Mouse (Mus musculus): Measurements from ENCODE around the gene Ephx1. TPM values are rescaled to one million over a fixed set of nuclear protein-coding genes. Genes with fewer than 3 reads are reported as not detected.

The Ephx1 gene
- polyA plus RNA-seq, 1 experiment from 2014 or later: 3.6 TPM

GRCm38 (mm10) chr1:181021488-181021865, 773 bp upstream of the Ephx1 start:
- no peaks in the 10 kb centered on the region for H3K9me3 ChIP-seq (ENCODE audit: low read depth, low read length)
- no peak for ATAC-seq (ENCODE audit: insufficient read depth)
- H3K4me1 ChIP-seq (ENCODE audit: insufficient read depth): no peaks in the 10 kb centered on the region
- no peak for TF ChIP-seq CTCF (IDR thresholded peaks at IDR 0.05; ENCODE audit: low read depth)
- no peaks in the 10 kb centered on the region for H3K27me3 ChIP-seq (ENCODE audit: insufficient read depth, low read length)
- no peaks in the 10 kb centered on the region for H3K36me3 ChIP-seq (ENCODE audit: insufficient read depth)
- 62% methylated on average over 7 of the region's 7 CpGs for WGBS
- H3K9ac ChIP-seq: no peak overlapping the region
- no peak overlapping the region for H3K27ac ChIP-seq (ENCODE audit: low read depth)
- H3K4me2 ChIP-seq: no peak overlapping the region
- no peak overlapping the region for H3K4me3 ChIP-seq (ENCODE audit: low read depth, low read length)
- no peak for DNase-seq

- Histone ChIP-seq H3K36me3 (ENCODE audit: insufficient read depth) (no peaks in the 10 kb centered on the region), H3K4me3 (ENCODE audit: low read depth, low read length) (no peak overlapping the region), H3K4me1 (ENCODE audit: insufficient read depth) (0 out of 2 replicates have a peak, but pooled peaks cover 4% of the 10 kb centered on the region), H3K27me3 (ENCODE audit: insufficient read depth, low read length) (no peaks in the 10 kb centered on the region), H3K9me3 (ENCODE audit: low read depth, low read length) (no peaks in the 10 kb centered on the region), H3K27ac (ENCODE audit: low read depth) (no peak overlapping the region), H3K9ac (no peak overlapping the region), H3K4me2 (no peak overlapping the region)
- TF ChIP-seq CTCF (IDR thresholded peaks at IDR 0.05; ENCODE audit: low read depth): no peak
- DNase-seq: no peak
- 67% methylated on average over 13 of the region's 13 CpGs for WGBS
- no peak for ATAC-seq (ENCODE audit: insufficient read depth)
Measured at GRCm38 (mm10) chr1:181017890-181018420, 2.7 kb downstream of the Ephx1 start.

- H3K27me3 ChIP-seq (ENCODE audit: insufficient read depth, low read length): no peaks in the 10 kb centered on the region
- H3K9me3 ChIP-seq (ENCODE audit: low read depth, low read length): no peaks in the 10 kb centered on the region
- peak; percentile 74 for DNase-seq
- no peak for TF ChIP-seq CTCF (IDR thresholded peaks at IDR 0.05; ENCODE audit: low read depth)
- no peak overlapping the region; the same call in 1 of the 2 replicates for H3K27ac ChIP-seq (ENCODE audit: low read depth)
- peak; percentile 81 for ATAC-seq (ENCODE audit: insufficient read depth)
- peak overlapping the region; percentile 41 for H3K4me3 ChIP-seq (ENCODE audit: low read depth, low read length)
- 0 out of 2 replicates have a peak, but pooled peaks cover 4% of the 10 kb centered on the region for H3K4me1 ChIP-seq (ENCODE audit: insufficient read depth)
- H3K9ac ChIP-seq: peak overlapping the region; percentile 29; the same call in 1 of the 2 replicates
- peak overlapping the region; percentile 91 for H3K4me2 ChIP-seq
- H3K36me3 ChIP-seq (ENCODE audit: insufficient read depth): no peaks in the 10 kb centered on the region
- under 1% methylated on average over 22 of the region's 22 CpGs for WGBS
Measured at GRCm38 (mm10) chr1:181017212-181017711, 3.4 kb downstream of the Ephx1 start.

DNA sequence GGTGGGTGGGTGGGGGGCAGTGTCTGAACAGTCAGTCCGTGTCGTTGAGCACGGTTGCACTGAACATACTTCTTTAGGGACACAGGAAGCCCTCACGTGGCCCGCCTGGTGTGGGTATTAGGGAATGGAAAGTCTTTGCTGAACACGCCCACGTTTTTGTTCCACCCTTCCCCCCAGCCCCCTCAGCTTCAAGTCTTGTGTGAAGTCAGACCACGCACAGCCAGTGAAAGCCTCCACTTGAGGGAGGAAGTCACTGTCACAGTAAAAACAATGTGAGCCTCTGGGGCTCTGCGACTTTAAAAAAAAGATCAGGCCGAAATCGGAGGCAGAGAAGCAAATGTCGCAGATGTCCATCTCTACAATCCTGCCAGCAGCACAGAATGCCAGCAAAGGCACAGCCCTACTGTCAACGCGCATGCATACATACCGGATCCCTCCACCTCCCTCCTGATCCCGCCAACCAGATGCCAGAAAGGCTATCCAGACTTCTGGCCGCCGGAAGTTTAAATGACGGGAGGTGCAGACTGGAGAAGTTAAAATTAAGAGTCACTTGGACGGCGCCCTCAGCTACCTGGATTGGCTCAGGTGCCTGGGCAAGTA, 4.1 kb downstream of the Ephx1 start:
- Histone ChIP-seq H3K9ac (peak overlapping the region; percentile 29; the same call in 1 of the 2 replicates), H3K36me3 (ENCODE audit: insufficient read depth) (no peaks in the 10 kb centered on the region), H3K4me2 (peak overlapping the region; percentile 91), H3K4me1 (ENCODE audit: insufficient read depth) (0 out of 2 replicates have a peak, but pooled peaks cover 4% of the 10 kb centered on the region), H3K9me3 (ENCODE audit: low read depth, low read length) (no peaks in the 10 kb centered on the region), H3K4me3 (ENCODE audit: low read depth, low read length) (peak overlapping the region; percentile 41), H3K27me3 (ENCODE audit: insufficient read depth, low read length) (no peaks in the 10 kb centered on the region), H3K27ac (ENCODE audit: low read depth) (0 out of 2 replicates have a peak overlapping the region, but pooled peaks have one; percentile 33)
- peak; percentile 71 for DNase-seq
- WGBS: 2% methylated on average over 21 of the region's 21 CpGs
- TF ChIP-seq CTCF (IDR thresholded peaks at IDR 0.05; ENCODE audit: low read depth): 0 out of 2 replicates have a peak, but pooled peaks have one; percentile 5
- peak; percentile 62 for ATAC-seq (ENCODE audit: insufficient read depth)

DNA sequence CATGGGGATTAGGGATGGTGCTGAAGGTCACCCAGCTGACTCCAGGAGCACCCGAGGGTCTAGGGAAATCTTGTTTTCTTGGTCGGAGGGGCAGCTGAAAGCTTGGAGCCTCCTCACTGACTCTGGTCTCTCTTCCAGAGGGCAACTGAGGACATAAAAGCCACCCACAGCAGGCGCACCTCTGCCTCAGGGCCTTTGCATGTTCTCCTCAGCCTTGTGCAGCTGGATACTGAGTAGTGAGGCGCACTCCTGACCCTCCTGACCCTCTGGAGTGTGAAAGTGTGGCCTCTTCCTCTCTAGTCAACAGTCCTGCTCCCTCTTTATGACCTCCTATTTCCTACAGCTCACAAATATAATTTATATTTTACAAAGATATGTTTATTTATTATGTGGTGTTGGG, 4.7 kb downstream of the Ephx1 start:
- no peaks in the 10 kb centered on the region for H3K9me3 ChIP-seq (ENCODE audit: low read depth, low read length)
- no peaks in the 10 kb centered on the region for H3K36me3 ChIP-seq (ENCODE audit: insufficient read depth)
- DNase-seq (peak; percentile 24), ATAC-seq (ENCODE audit: insufficient read depth) (no peak)
- no peak overlapping the region for H3K27ac ChIP-seq (ENCODE audit: low read depth)
- 74% methylated on average over 4 of the region's 4 CpGs for WGBS
- no peak for TF ChIP-seq CTCF (IDR thresholded peaks at IDR 0.05; ENCODE audit: low read depth)
- 0 out of 2 replicates have a peak, but pooled peaks cover 4% of the 10 kb centered on the region for H3K4me1 ChIP-seq (ENCODE audit: insufficient read depth)
- H3K4me2 ChIP-seq: peak overlapping the region; percentile 91
- no peaks in the 10 kb centered on the region for H3K27me3 ChIP-seq (ENCODE audit: insufficient read depth, low read length)
- H3K4me3 ChIP-seq (ENCODE audit: low read depth, low read length): no peak overlapping the region
- no peak overlapping the region for H3K9ac ChIP-seq

DNA sequence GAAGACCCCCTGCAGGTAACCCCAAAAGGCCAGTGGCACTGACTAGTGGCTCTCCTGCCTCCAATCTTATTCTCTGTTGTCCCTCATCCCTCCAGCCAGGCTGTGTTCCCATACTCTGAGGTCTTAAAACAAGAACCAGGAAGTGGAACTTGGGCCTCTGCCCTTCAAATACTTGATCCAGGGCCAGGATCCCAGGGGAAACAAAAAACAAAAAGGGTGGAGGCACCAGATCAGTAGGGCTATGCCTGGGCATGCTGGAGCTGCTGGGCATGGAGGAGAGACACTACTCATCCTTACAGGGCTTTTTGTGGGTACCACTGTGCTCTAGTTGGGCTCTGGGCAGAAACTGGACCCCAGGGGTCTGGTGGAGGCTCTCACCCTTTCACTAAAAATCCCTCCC, 5.1 kb downstream of the Ephx1 start:
- TF ChIP-seq CTCF (IDR thresholded peaks at IDR 0.05; ENCODE audit: low read depth): no peak
- H3K27ac ChIP-seq (ENCODE audit: low read depth): no peak overlapping the region
- H3K4me1 ChIP-seq (ENCODE audit: insufficient read depth): 0 out of 2 replicates have a peak, but pooled peaks cover 4% of the 10 kb centered on the region
- no peaks in the 10 kb centered on the region for H3K9me3 ChIP-seq (ENCODE audit: low read depth, low read length)
- ATAC-seq (ENCODE audit: insufficient read depth) (no peak), DNase-seq (peak; percentile 19)
- no peaks in the 10 kb centered on the region for H3K27me3 ChIP-seq (ENCODE audit: insufficient read depth, low read length)
- no peak overlapping the region for H3K4me3 ChIP-seq (ENCODE audit: low read depth, low read length)
- no peak overlapping the region for H3K9ac ChIP-seq
- no peaks in the 10 kb centered on the region for H3K36me3 ChIP-seq (ENCODE audit: insufficient read depth)
- no peak overlapping the region for H3K4me2 ChIP-seq

DNA sequence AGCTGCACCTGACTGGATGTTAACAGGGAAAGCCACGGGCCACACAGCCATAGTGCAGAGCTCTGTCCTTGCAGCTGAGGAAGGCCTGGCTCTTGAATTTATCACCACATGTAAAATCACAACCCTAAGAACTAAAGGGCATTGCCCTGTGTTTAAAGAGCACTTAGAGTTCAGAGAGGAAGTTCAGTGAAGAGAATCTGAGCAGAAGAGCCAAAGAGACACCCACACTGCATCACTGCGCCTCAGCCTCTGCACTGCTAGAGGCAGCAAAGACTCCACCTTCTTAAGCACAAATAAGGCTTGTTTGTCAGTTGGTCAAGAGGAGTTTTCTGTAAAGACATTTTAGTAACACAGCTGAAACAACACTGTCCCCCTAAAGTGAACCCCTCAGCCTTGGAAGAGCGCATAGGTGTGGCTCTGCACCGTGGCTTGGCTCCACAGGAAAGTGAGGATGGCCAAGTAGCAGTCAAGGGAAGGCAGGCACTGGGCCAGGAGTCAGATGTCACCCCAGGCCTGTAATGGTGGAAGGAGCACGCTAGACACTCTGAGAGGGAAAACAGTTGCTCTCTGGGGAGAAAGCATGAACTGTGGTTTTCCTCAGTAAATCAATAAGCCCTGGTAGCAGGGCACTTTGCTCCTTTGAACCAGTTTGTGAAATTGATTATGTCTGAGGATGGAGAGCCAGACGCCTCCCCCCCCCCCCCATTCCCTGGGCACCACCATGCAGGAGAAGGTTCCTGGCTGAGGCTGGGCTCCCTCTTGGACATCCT, 5.8 kb downstream of the Ephx1 start:
- ATAC-seq (ENCODE audit: insufficient read depth) (no peak), DNase-seq (no peak)
- no peak overlapping the region for H3K4me3 ChIP-seq (ENCODE audit: low read depth, low read length)
- H3K4me1 ChIP-seq (ENCODE audit: insufficient read depth): 0 out of 2 replicates have a peak, but pooled peaks cover 4% of the 10 kb centered on the region
- H3K27ac ChIP-seq (ENCODE audit: low read depth): no peak overlapping the region
- H3K36me3 ChIP-seq (ENCODE audit: insufficient read depth): no peaks in the 10 kb centered on the region
- no peaks in the 10 kb centered on the region for H3K27me3 ChIP-seq (ENCODE audit: insufficient read depth, low read length)
- no peak overlapping the region for H3K4me2 ChIP-seq
- H3K9me3 ChIP-seq (ENCODE audit: low read depth, low read length): no peaks in the 10 kb centered on the region
- H3K9ac ChIP-seq: no peak overlapping the region
- WGBS: 59% methylated on average over 6 of the region's 6 CpGs
- no peak for TF ChIP-seq CTCF (IDR thresholded peaks at IDR 0.05; ENCODE audit: low read depth)

Measured in lung, embryonic 14.5 days (tissue).